Mouse (Mus musculus) heart, adult 18-20 months (tissue): ENCODE measurements at regions not wholly inside any gene's neighbourhood (a gene's known extent, or its start where the extent isn't known, plus 50 kb on each side); places are given as distances from the start of the nearest gene placed in this dataset.
A peak's percentile ranks its signal among the peaks of the same experiment; 100 is the strongest.

Experiments used
- DNase-seq, 2 experiments: peaks; one replicate each; pipeline ENCODE4 v3.0.0; 2021 to 2022; ENCODE audit warnings: mixed read lengths in 1 of 2

DNA sequence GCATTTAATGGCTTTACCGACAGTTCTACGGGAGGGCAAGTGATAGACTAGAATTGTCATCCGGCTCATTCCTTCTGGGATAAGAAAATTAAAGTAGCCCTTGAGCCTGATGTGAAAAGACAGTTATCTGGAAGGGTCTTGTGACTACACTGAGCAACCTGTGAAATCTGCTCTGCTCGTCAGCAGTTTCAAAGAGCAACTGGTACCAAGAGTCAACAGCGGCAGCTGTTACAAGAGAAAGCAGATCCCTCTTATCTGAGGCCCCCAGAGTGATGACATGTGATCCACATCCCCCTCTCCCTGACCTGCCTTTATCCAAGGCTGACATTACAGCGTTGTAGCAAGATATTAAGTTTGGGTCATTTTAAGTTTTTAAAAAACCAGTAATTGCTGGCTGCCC lies 52.6 kb upstream of the Unc13c start:
- DNase-seq: no peak

DNA sequence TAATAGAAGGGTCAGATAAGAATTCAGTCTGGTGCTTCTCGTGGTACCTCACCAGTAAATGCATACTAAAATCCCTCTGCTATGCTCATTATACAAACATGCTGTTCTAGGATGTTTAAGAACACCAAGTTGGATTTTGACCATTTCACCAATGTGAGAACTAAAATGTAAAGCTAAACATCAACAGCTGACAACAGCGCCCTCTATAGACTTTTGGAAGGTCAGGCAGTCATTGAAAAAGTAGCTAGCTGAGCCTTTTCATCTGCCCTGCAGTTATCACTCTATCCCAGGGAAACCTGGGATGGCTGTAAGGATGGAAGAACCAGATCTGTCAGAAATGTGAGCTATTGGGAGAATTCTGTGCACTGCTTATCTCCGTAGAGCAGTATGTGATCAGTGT lies 55.2 kb upstream of the Unc13c start:
- DNase-seq: no peak

DNA sequence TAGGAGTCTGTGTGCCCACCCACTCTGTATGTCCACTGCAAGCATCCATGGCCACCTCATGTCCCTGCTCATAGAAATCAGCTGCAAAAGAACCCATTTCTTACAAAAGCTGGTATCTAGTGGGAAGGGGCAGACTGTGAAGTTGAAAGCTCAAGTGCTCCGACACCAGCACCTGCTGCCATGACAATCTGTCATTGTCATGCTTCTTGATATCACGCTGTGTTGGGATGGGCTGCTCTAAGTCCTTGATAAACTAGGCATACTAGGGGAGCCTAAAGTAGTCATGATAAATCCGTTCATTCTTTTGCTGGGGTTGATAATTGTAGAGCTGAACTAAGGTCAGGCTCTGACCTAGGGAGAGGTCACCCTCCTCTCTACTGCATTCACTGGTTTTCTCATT lies 57.4 kb upstream of the Unc13c start:
- DNase-seq: no peak

DNA sequence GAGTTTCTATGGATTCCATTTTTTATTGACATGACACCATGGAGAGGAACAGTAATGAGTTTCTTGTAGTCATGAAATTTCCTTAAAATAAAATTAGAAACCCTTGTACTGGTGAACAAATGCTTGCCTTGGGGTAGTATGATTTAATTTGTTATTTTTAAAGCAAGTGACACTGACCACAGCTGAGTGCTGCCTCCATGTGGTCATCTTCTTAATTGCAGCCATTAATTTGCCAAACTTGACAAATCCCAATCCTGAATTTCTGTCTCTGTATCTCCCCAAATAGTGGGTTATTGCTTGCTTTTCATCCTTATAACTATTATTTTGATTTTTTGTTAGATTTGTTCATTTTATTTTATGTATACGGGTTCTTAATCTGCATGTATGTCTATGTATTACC lies 59.7 kb upstream of the Unc13c start:
- peak in 1 of 2 experiments; percentile 18 for DNase-seq

DNA sequence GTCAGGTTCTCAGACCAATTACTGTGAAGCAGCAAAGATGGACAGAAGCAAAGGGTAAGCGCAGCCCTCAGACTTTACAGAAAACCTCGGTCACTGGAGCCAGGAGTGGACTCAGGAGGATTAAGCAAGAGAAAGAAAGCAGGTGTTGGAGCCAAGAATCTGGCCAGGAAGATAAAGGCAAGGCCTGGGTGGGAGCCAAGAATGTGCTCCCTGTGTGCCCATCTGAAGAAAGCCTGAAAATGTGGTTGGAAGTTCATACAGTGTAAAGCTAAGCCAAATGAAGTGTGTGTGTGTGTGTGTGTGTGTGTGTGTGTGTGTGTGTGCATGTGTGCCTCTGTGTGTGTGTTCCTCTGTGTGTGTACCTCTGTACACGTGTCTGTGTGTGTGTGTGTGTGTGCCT lies 64.2 kb upstream of the Wdr72 start:
- peak; percentile 27 to 34 for DNase-seq

DNA sequence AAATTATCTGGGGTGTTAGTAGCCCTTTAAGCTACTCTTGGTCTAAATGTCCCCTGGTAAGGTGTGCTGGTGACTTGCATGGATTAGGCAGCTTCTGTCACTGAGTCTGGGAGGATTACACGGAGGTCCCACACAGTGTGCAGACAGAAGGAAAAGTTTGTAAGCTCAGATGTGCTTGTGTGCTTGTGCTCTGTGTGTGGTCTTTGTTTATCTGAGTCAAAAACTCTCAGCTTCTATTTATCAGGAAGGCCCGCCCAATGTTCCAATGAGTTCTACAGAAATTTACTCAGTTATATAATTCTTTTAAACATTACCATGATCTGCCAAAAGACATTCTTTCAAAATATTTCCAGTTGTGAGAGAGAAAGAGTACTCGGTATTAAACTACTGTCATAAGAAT lies 60.4 kb upstream of the Wdr72 start:
- DNase-seq: no peak

DNA sequence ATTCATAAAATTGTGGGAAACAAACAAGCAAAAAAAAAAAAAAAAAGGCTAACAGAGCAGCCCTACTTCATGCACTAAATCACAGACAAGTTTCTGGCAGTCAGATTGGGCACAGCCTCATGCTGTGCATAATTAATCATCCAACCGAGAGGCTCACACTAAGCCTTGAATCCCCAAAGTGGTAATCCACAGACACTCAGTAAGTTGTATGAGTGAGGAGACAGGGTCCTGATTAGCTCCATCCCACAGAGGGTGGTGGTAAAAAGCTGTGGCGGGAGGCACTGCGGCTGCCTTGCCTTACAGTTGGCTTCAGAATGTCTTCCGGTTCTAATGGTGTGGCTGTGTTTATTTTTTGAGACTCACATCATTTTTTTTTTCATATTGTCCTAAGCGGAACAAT lies 53.4 kb upstream of the Wdr72 start:
- no peak for DNase-seq

DNA sequence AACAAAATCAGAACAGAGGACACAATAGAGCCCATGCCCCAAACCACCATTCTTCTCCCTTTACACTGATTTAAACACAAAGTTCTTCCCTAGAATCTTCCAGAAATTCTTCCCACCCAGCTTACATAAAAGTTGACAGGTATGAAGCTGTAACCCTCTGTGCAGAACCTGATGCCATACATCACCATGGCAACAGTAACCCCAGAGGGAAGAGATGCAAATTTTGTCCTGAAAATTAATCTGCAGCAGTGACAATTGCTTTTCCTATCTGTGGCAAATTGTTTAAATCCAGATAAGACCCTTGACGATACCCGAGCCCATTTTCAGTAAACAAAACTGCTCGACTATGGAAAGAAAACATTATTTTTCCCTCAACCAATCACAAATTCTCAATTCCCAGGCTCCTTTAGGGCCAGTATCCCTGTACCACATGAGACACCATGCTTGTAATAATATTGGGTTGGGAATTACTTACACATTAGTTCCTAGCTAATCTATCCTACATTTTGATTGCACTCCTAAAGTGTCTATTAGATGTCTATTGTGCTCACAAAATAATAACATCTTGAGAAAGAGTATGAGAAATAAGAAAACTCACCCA lies 52.6 kb upstream of the Wdr72 start:
- DNase-seq: no peak

DNA sequence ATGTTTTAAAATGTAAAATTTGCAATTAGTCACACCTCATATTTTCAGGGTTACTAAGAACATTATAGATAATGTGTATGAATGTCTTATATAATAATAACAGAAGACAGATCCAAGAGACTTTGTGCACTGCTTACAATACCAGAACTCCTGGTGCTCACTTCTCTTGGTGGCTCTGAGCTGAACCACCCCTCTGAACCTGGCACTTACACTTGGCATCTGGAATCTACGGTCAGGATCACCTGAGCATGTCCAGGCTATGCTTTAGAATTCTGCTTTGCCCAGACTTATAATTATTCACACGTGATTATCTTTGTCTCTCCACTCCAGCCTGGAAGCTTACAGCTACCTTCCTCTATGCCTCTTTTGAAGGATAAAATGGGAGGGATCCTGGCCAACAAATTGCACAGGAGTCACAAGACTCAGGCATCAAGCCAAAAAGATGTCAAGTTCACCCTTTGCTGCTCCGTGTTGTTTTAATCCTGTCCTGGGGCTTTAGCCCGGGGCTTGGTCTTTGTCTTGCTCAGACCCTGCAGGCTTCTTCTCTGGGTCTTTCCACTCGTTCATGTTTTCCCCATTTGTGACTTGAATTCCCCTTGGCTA lies 51.8 kb upstream of the Wdr72 start:
- no peak for DNase-seq
